Mouse (Mus musculus): ENCODE measurements around the gene Jun. TPM values are rescaled to one million over a fixed set of nuclear protein-coding genes. Genes with fewer than 3 reads are reported as not detected.

Jun gene
- polyA plus RNA-seq, 1 experiment = 16.7 TPM

- DNase-seq (ENCODE audit: low read depth in 1 of 2, low spot score in 2 of 2) = no peak
- no peak overlapping the region for H3K4me3 ChIP-seq (ENCODE audit: extremely low read depth, insufficient read depth, insufficient read length)
- H3K27me3 ChIP-seq (ENCODE audit: control insufficient read depth, insufficient read depth, low read length) = no peaks in the 10 kb centered on the region
- no peaks in the 10 kb centered on the region for H3K36me3 ChIP-seq (ENCODE audit: control insufficient read depth, insufficient read depth, low read length)
- no peak for TF ChIP-seq CTCF (IDR thresholded peaks at IDR 0.05; ENCODE audit: extremely low read depth, insufficient read depth, insufficient read length, insufficient replicate concordance)
- no peak for TF ChIP-seq POLR2A (IDR thresholded peaks at IDR 0.05; ENCODE audit: low read depth, low read length)
- no peak overlapping the region for H3K27ac ChIP-seq (ENCODE audit: insufficient read depth, low read length)
- WGBS = 83% methylated on average over 12 of the region's 12 CpGs
- H3K4me1 ChIP-seq (ENCODE audit: control insufficient read depth, insufficient read depth, insufficient read length) = no peaks in the 10 kb centered on the region
Observed at GRCm38 (mm10) chr4:95021649-95022637, 30.1 kb downstream of the Jun start.

- no peaks in the 10 kb centered on the region for H3K27me3 ChIP-seq (ENCODE audit: control insufficient read depth, insufficient read depth, low read length)
- 78% methylated on average over 2 of the region's 2 CpGs for WGBS
- H3K27ac ChIP-seq (ENCODE audit: insufficient read depth, low read length) = no peak overlapping the region
- no peaks in the 10 kb centered on the region for H3K4me1 ChIP-seq (ENCODE audit: control insufficient read depth, insufficient read depth, insufficient read length)
- TF ChIP-seq POLR2A (IDR thresholded peaks at IDR 0.05; ENCODE audit: low read depth, low read length) = no peak
- no peak for TF ChIP-seq CTCF (IDR thresholded peaks at IDR 0.05; ENCODE audit: extremely low read depth, insufficient read depth, insufficient read length, insufficient replicate concordance)
- DNase-seq (ENCODE audit: low read depth in 1 of 2, low spot score in 2 of 2) = no peak
- H3K4me3 ChIP-seq (ENCODE audit: extremely low read depth, insufficient read depth, insufficient read length) = no peak overlapping the region
- H3K36me3 ChIP-seq (ENCODE audit: control insufficient read depth, insufficient read depth, low read length) = no peaks in the 10 kb centered on the region
Observed at GRCm38 (mm10) chr4:95020201-95020600, 31.8 kb downstream of the Jun start.

- 71% methylated on average over 7 of the region's 7 CpGs for WGBS
- Histone ChIP-seq H3K4me3 (ENCODE audit: extremely low read depth, insufficient read depth, insufficient read length) (no peak overlapping the region), H3K27ac (ENCODE audit: insufficient read depth, low read length) (no peak overlapping the region), H3K4me1 (ENCODE audit: control insufficient read depth, insufficient read depth, insufficient read length) (no peaks in the 10 kb centered on the region), H3K36me3 (ENCODE audit: control insufficient read depth, insufficient read depth, low read length) (no peaks in the 10 kb centered on the region), H3K27me3 (ENCODE audit: control insufficient read depth, insufficient read depth, low read length) (no peaks in the 10 kb centered on the region)
- no peak for TF ChIP-seq CTCF (IDR thresholded peaks at IDR 0.05; ENCODE audit: extremely low read depth, insufficient read depth, insufficient read length, insufficient replicate concordance)
- no peak for TF ChIP-seq POLR2A (IDR thresholded peaks at IDR 0.05; ENCODE audit: low read depth, low read length)
- DNase-seq (ENCODE audit: low read depth in 1 of 2, low spot score in 2 of 2) = no peak
Observed at GRCm38 (mm10) chr4:95018221-95018620, 33.8 kb downstream of the Jun start.

- no peak overlapping the region for H3K4me3 ChIP-seq (ENCODE audit: extremely low read depth, insufficient read depth, insufficient read length)
- 95% methylated on average over 1 of the region's 1 CpGs for WGBS
- H3K36me3 ChIP-seq (ENCODE audit: control insufficient read depth, insufficient read depth, low read length) = no peaks in the 10 kb centered on the region
- H3K4me1 ChIP-seq (ENCODE audit: control insufficient read depth, insufficient read depth, insufficient read length) = no peaks in the 10 kb centered on the region
- TF ChIP-seq CTCF (IDR thresholded peaks at IDR 0.05; ENCODE audit: extremely low read depth, insufficient read depth, insufficient read length, insufficient replicate concordance) (no peak), POLR2A (IDR thresholded peaks at IDR 0.05; ENCODE audit: low read depth, low read length) (no peak)
- no peaks in the 10 kb centered on the region for H3K27me3 ChIP-seq (ENCODE audit: control insufficient read depth, insufficient read depth, low read length)
- no peak for DNase-seq (ENCODE audit: low read depth in 1 of 2, low spot score in 2 of 2)
- no peak overlapping the region for H3K27ac ChIP-seq (ENCODE audit: insufficient read depth, low read length)
Observed at GRCm38 (mm10) chr4:95012706-95013105, 39.3 kb downstream of the Jun start.

- DNase-seq (ENCODE audit: low read depth in 1 of 2, low spot score in 2 of 2) = no peak
- Histone ChIP-seq H3K27ac (ENCODE audit: insufficient read depth, low read length) (no peak overlapping the region), H3K4me1 (ENCODE audit: control insufficient read depth, insufficient read depth, insufficient read length) (no peaks in the 10 kb centered on the region), H3K27me3 (ENCODE audit: control insufficient read depth, insufficient read depth, low read length) (no peaks in the 10 kb centered on the region), H3K36me3 (ENCODE audit: control insufficient read depth, insufficient read depth, low read length) (no peaks in the 10 kb centered on the region), H3K4me3 (ENCODE audit: extremely low read depth, insufficient read depth, insufficient read length) (no peak overlapping the region)
- no peak for TF ChIP-seq CTCF (IDR thresholded peaks at IDR 0.05; ENCODE audit: extremely low read depth, insufficient read depth, insufficient read length, insufficient replicate concordance)
- TF ChIP-seq POLR2A (IDR thresholded peaks at IDR 0.05; ENCODE audit: low read depth, low read length) = no peak
Observed at GRCm38 (mm10) chr4:95012256-95012655, 39.8 kb downstream of the Jun start.

GRCm38 (mm10) chr4:95008175-95009057 lies 43.6 kb downstream of the Jun start:
- Histone ChIP-seq H3K36me3 (ENCODE audit: control insufficient read depth, insufficient read depth, low read length) (no peaks in the 10 kb centered on the region), H3K27ac (ENCODE audit: insufficient read depth, low read length) (no peak overlapping the region), H3K27me3 (ENCODE audit: control insufficient read depth, insufficient read depth, low read length) (no peaks in the 10 kb centered on the region), H3K4me1 (ENCODE audit: control insufficient read depth, insufficient read depth, insufficient read length) (no peaks in the 10 kb centered on the region), H3K4me3 (ENCODE audit: extremely low read depth, insufficient read depth, insufficient read length) (no peak overlapping the region)
- TF ChIP-seq CTCF (IDR thresholded peaks at IDR 0.05; ENCODE audit: extremely low read depth, insufficient read depth, insufficient read length, insufficient replicate concordance) = peak; percentile 78; the same call in 1 of the 2 replicates
- no peak for TF ChIP-seq POLR2A (IDR thresholded peaks at IDR 0.05; ENCODE audit: low read depth, low read length)
- DNase-seq (ENCODE audit: low read depth in 1 of 2, low spot score in 2 of 2) = peak; percentile 17 to 59
- whole genome bisulfite sequencing = 44% methylated on average over 13 of the region's 13 CpGs

All from spleen, adult 2 months (tissue).